Mouse (Mus musculus) midbrain, embryonic 16.5 days (tissue): ENCODE measurements around the gene Uri1. TPM values are rescaled to one million over a fixed set of nuclear protein-coding genes. Genes with fewer than 3 reads are reported as not detected.

Experiments
- polyA plus RNA-seq: library from polyadenylated mRNA; unstranded; fragments of >200 nt; fragmentation: Nextera tagmentation; extraction: Ambion mirVana; gene quantifications from 2 replicates; pipeline ENCODE4 v1.2.1, GENCODE M21; 2015

The Uri1 gene
- polyA plus RNA-seq, 1 experiment from 2014 or later = 33.3 TPM

Other genes with a start within 250 kb of the Uri1 start
- 24.4 and 30.5 TPM in 2 replicates for gene Zfp536, start 249.9 kb downstream of the Uri1 start, polyA plus RNA-seq
- gene Ccne1, start 84.0 kb upstream of the Uri1 start, polyA plus RNA-seq = 9.6 and 13.2 TPM in 2 replicates
- gene 1600014C10Rik, start 159.7 kb upstream of the Uri1 start, polyA plus RNA-seq = 33.4 and 36.2 TPM in 2 replicates
- gene Plekhf1, start 204.5 kb upstream of the Uri1 start, polyA plus RNA-seq = 0.26 and 0.49 TPM in 2 replicates
- gene Pop4, start 247.9 kb upstream of the Uri1 start, polyA plus RNA-seq = 76.0 and 78.2 TPM in 2 replicates